Mouse (Mus musculus): ENCODE results near the gene Sptbn1. TPM values are rescaled to one million over a fixed set of nuclear protein-coding genes. Genes with fewer than 3 reads are reported as not detected.

The Sptbn1 gene
- polyA plus RNA-seq, 1 experiment from 2014 or later: 83.7 TPM

GRCm38 (mm10) chr11:30249452-30250016, 18.4 kb downstream of the Sptbn1 start:
- no peak overlapping the region for H3K4me2 ChIP-seq (replicated peaks)
- WGBS: 86% methylated on average over 4 of the region's 4 CpGs
- no peak overlapping the region for H3K27ac ChIP-seq
- H3K4me3 ChIP-seq: no peak overlapping the region
- H3K9ac ChIP-seq: no peak overlapping the region
- no peaks in the 10 kb centered on the region for H3K36me3 ChIP-seq
- no peaks in the 10 kb centered on the region for H3K27me3 ChIP-seq
- H3K4me1 ChIP-seq: no peaks in the 10 kb centered on the region
- H3K9me3 ChIP-seq: no peaks in the 10 kb centered on the region
- ATAC-seq (ENCODE audit: insufficient number of reproducible peaks, insufficient read depth, low FRiP score, low TSS enrichment): no peak

GRCm38 (mm10) chr11:30247106-30247505, 20.9 kb downstream of the Sptbn1 start:
- no peak overlapping the region for H3K4me2 ChIP-seq (replicated peaks)

GRCm38 (mm10) chr11:30246161-30246560, 21.8 kb downstream of the Sptbn1 start:
- Histone ChIP-seq H3K27ac (no peak overlapping the region), H3K4me1 (no peaks in the 10 kb centered on the region), H3K9ac (no peak overlapping the region), H3K4me2 (replicated peaks) (no peak overlapping the region), H3K36me3 (no peaks in the 10 kb centered on the region), H3K27me3 (no peaks in the 10 kb centered on the region), H3K9me3 (no peaks in the 10 kb centered on the region), H3K4me3 (no peak overlapping the region)
- WGBS: 92% methylated on average over 11 of the region's 11 CpGs
- no peak for ATAC-seq (ENCODE audit: insufficient number of reproducible peaks, insufficient read depth, low FRiP score, low TSS enrichment)

More at GRCm38 (mm10) chr11:30247106-30247505, 20.9 kb downstream of the Sptbn1 start:
- ATAC-seq (ENCODE audit: insufficient number of reproducible peaks, insufficient read depth, low FRiP score, low TSS enrichment): no peak
- Histone ChIP-seq H3K9me3 (no peaks in the 10 kb centered on the region), H3K36me3 (no peaks in the 10 kb centered on the region), H3K27me3 (no peaks in the 10 kb centered on the region), H3K4me1 (no peaks in the 10 kb centered on the region), H3K27ac (no peak overlapping the region), H3K9ac (no peak overlapping the region), H3K4me3 (no peak overlapping the region)
- 67% methylated on average over 1 of the region's 1 CpGs for WGBS

- Histone ChIP-seq H3K4me2 (replicated peaks) (no peak overlapping the region), H3K27me3 (no peaks in the 10 kb centered on the region), H3K9ac (no peak overlapping the region), H3K9me3 (no peaks in the 10 kb centered on the region), H3K4me1 (no peaks in the 10 kb centered on the region), H3K36me3 (no peaks in the 10 kb centered on the region), H3K27ac (no peak overlapping the region), H3K4me3 (no peak overlapping the region)
- ATAC-seq (ENCODE audit: insufficient number of reproducible peaks, insufficient read depth, low FRiP score, low TSS enrichment): no peak
- 76% methylated on average over 1 of the region's 1 CpGs for WGBS
Measured at GRCm38 (mm10) chr11:30244172-30244571, 23.8 kb downstream of the Sptbn1 start.

- H3K4me3 ChIP-seq: no peak overlapping the region
- no peak overlapping the region for H3K27ac ChIP-seq
- no peaks in the 10 kb centered on the region for H3K36me3 ChIP-seq
- 70% methylated on average over 3 of the region's 3 CpGs for WGBS
- H3K9me3 ChIP-seq: no peaks in the 10 kb centered on the region
- no peak overlapping the region for H3K4me2 ChIP-seq (replicated peaks)
- no peaks in the 10 kb centered on the region for H3K27me3 ChIP-seq
- no peak overlapping the region for H3K9ac ChIP-seq
- ATAC-seq (ENCODE audit: insufficient number of reproducible peaks, insufficient read depth, low FRiP score, low TSS enrichment): no peak
- no peaks in the 10 kb centered on the region for H3K4me1 ChIP-seq
Measured at GRCm38 (mm10) chr11:30243591-30243990, 24.4 kb downstream of the Sptbn1 start.

GRCm38 (mm10) chr11:30240861-30241260, 27.1 kb downstream of the Sptbn1 start:
- no peak overlapping the region for H3K4me2 ChIP-seq (replicated peaks)
- 45% methylated on average over 3 of the region's 3 CpGs for WGBS
- H3K36me3 ChIP-seq: no peaks in the 10 kb centered on the region
- H3K4me3 ChIP-seq: no peak overlapping the region
- H3K9ac ChIP-seq: no peak overlapping the region
- H3K27ac ChIP-seq: no peak overlapping the region
- ATAC-seq (ENCODE audit: insufficient number of reproducible peaks, insufficient read depth, low FRiP score, low TSS enrichment): no peak
- H3K9me3 ChIP-seq: no peaks in the 10 kb centered on the region
- no peaks in the 10 kb centered on the region for H3K4me1 ChIP-seq
- no peaks in the 10 kb centered on the region for H3K27me3 ChIP-seq

GRCm38 (mm10) chr11:30237960-30238359, 30.0 kb downstream of the Sptbn1 start:
- Histone ChIP-seq H3K27me3 (no peaks in the 10 kb centered on the region), H3K9ac (no peak overlapping the region), H3K4me1 (0 out of 2 replicates have a peak, but pooled peaks cover 3% of the 10 kb centered on the region), H3K4me2 (replicated peaks) (no peak overlapping the region), H3K27ac (no peak overlapping the region), H3K36me3 (peaks cover 5% of the 10 kb centered on the region; the same call in 1 of the 2 replicates), H3K4me3 (no peak overlapping the region), H3K9me3 (no peaks in the 10 kb centered on the region)
- no peak for ATAC-seq (ENCODE audit: insufficient number of reproducible peaks, insufficient read depth, low FRiP score, low TSS enrichment)
- WGBS: 63% methylated on average over 4 of the region's 4 CpGs

GRCm38 (mm10) chr11:30236681-30237242, 31.2 kb downstream of the Sptbn1 start:
- Histone ChIP-seq H3K9me3 (no peaks in the 10 kb centered on the region), H3K4me2 (replicated peaks) (no peak overlapping the region), H3K4me3 (no peak overlapping the region), H3K4me1 (0 out of 2 replicates have a peak, but pooled peaks cover 3% of the 10 kb centered on the region), H3K9ac (no peak overlapping the region), H3K27me3 (no peaks in the 10 kb centered on the region), H3K36me3 (peaks cover 5% of the 10 kb centered on the region; the same call in 1 of the 2 replicates), H3K27ac (no peak overlapping the region)
- WGBS: 78% methylated on average over 4 of the region's 4 CpGs
- no peak for ATAC-seq (ENCODE audit: insufficient number of reproducible peaks, insufficient read depth, low FRiP score, low TSS enrichment)

GRCm38 (mm10) chr11:30235666-30236065, 32.3 kb downstream of the Sptbn1 start:
- no peaks in the 10 kb centered on the region for H3K9me3 ChIP-seq
- H3K4me2 ChIP-seq (replicated peaks): no peak overlapping the region
- ATAC-seq (ENCODE audit: insufficient number of reproducible peaks, insufficient read depth, low FRiP score, low TSS enrichment): no peak
- H3K27ac ChIP-seq: no peak overlapping the region
- H3K4me1 ChIP-seq: peaks cover 7% of the 10 kb centered on the region; the same call in 1 of the 2 replicates
- peaks cover 5% of the 10 kb centered on the region; the same call in 1 of the 2 replicates for H3K36me3 ChIP-seq
- H3K9ac ChIP-seq: no peak overlapping the region
- H3K4me3 ChIP-seq: no peak overlapping the region
- no peaks in the 10 kb centered on the region for H3K27me3 ChIP-seq

GRCm38 (mm10) chr11:30235218-30235617, 32.8 kb downstream of the Sptbn1 start:
- H3K27ac ChIP-seq: no peak overlapping the region
- no peak for ATAC-seq (ENCODE audit: insufficient number of reproducible peaks, insufficient read depth, low FRiP score, low TSS enrichment)
- H3K9ac ChIP-seq: no peak overlapping the region
- no peaks in the 10 kb centered on the region for H3K27me3 ChIP-seq
- H3K4me3 ChIP-seq: no peak overlapping the region
- peaks cover 7% of the 10 kb centered on the region; the same call in 1 of the 2 replicates for H3K4me1 ChIP-seq
- no peak overlapping the region for H3K4me2 ChIP-seq (replicated peaks)
- H3K9me3 ChIP-seq: no peaks in the 10 kb centered on the region
- peaks cover 5% of the 10 kb centered on the region; the same call in 1 of the 2 replicates for H3K36me3 ChIP-seq
- 86% methylated on average over 2 of the region's 2 CpGs for WGBS

GRCm38 (mm10) chr11:30233946-30234345, 34.0 kb downstream of the Sptbn1 start:
- Histone ChIP-seq H3K4me3 (no peak overlapping the region), H3K27me3 (no peaks in the 10 kb centered on the region), H3K4me1 (peaks cover 7% of the 10 kb centered on the region; the same call in 1 of the 2 replicates), H3K4me2 (replicated peaks) (no peak overlapping the region), H3K27ac (no peak overlapping the region), H3K9me3 (no peaks in the 10 kb centered on the region), H3K9ac (no peak overlapping the region), H3K36me3 (peaks cover 5% of the 10 kb centered on the region; the same call in 1 of the 2 replicates)
- no peak for ATAC-seq (ENCODE audit: insufficient number of reproducible peaks, insufficient read depth, low FRiP score, low TSS enrichment)
- 85% methylated on average over 4 of the region's 4 CpGs for WGBS

- Histone ChIP-seq H3K4me3 (no peak overlapping the region), H3K4me1 (peaks cover 7% of the 10 kb centered on the region; the same call in 1 of the 2 replicates), H3K9ac (no peak overlapping the region), H3K9me3 (no peaks in the 10 kb centered on the region), H3K27ac (no peak overlapping the region), H3K27me3 (no peaks in the 10 kb centered on the region), H3K4me2 (replicated peaks) (no peak overlapping the region), H3K36me3 (peaks cover 5% of the 10 kb centered on the region; the same call in 1 of the 2 replicates)
- 63% methylated on average over 2 of the region's 2 CpGs for WGBS
- peak; percentile 49; the same call in 1 of the 2 replicates for ATAC-seq (ENCODE audit: insufficient number of reproducible peaks, insufficient read depth, low FRiP score, low TSS enrichment)
Measured at GRCm38 (mm10) chr11:30232082-30232481, 35.9 kb downstream of the Sptbn1 start.
